Mouse (Mus musculus) liver, embryonic 15.5 days (tissue): Measurements from ENCODE around the gene Incenp. TPM values are rescaled to one million over a fixed set of nuclear protein-coding genes. Genes with fewer than 3 reads are reported as not detected.
"Not testable (repeated sequence)": the region's sequence is repeated elsewhere in the genome, so short reads cannot be mapped to it uniquely, and the experiment has no call there.

Experiments used
- ATAC-seq: fragments of 200-750 bp; cut with Nextera tagmentation; 2 replicates; pipeline ENCODE4 v1.8.0; 2017; ENCODE audit warnings: moderate number of reproducible peaks, mild to moderate bottlenecking, moderate library complexity; ENCODE audit not compliant: insufficient read depth
- H3K27ac ChIP-seq: fragments of 300-500 bp; sonication (generic); replicated peaks from 2 replicates; pipeline ENCODE4 v1.5.1; 2015; ENCODE audit warnings: mild to moderate bottlenecking, inconsistent platforms
- H3K27me3 ChIP-seq: fragments of 300-500 bp; sonication (generic); 2 replicates; pipeline ENCODE4 v1.6.1; 2015; ENCODE audit warnings: mild to moderate bottlenecking, inconsistent platforms
- H3K36me3 ChIP-seq: fragments of 300-500 bp; sonication (generic); replicated peaks from 2 replicates; pipeline ENCODE4 v1.6.1; 2015; ENCODE audit warnings: moderate library complexity, mild to moderate bottlenecking, inconsistent platforms
- H3K4me1 ChIP-seq: fragments of 300-500 bp; sonication (generic); replicated peaks from 2 replicates; pipeline ENCODE4 v1.6.1; 2015; ENCODE audit warnings: inconsistent platforms
- H3K4me2 ChIP-seq: fragments of 300-500 bp; sonication (generic); 2 replicates; pipeline ENCODE4 v1.6.1; 2015; ENCODE audit warnings: moderate library complexity, mild to moderate bottlenecking, inconsistent platforms
- H3K4me3 ChIP-seq: fragments of 300-500 bp; sonication (generic); replicated peaks from 2 replicates; pipeline ENCODE4 v1.5.1; 2015; ENCODE audit warnings: mild to moderate bottlenecking, inconsistent platforms
- H3K9ac ChIP-seq: fragments of 300-500 bp; sonication (generic); 2 replicates; pipeline ENCODE4 v1.6.1; 2015; ENCODE audit warnings: moderate library complexity, mild to moderate bottlenecking, inconsistent platforms
- H3K9me3 ChIP-seq: fragments of 300-500 bp; sonication (generic); replicated peaks from 2 replicates; pipeline ENCODE4 v1.6.1; 2016; ENCODE audit warnings: inconsistent platforms
- WGBS: fragments of 180-500 bp; shearing (Covaris S2); methylation state at CpG from one replicate; pipeline ENCODE4 v1.1.7; 2015; ENCODE audit warnings: mixed read lengths; ENCODE audit not compliant: insufficient replicate concordance; 5-methylcytosine and 5-hydroxymethylcytosine counted together
- polyA plus RNA-seq: library from polyadenylated mRNA; unstranded; fragments of >200 nt; fragmentation: Nextera tagmentation; extraction: Ambion mirVana; gene quantifications from 2 replicates; pipeline ENCODE4 v1.2.1, GENCODE M21; 2015

Gene Incenp
- polyA plus RNA-seq, 1 experiment from 2014 or later = 95.5 TPM

DNA sequence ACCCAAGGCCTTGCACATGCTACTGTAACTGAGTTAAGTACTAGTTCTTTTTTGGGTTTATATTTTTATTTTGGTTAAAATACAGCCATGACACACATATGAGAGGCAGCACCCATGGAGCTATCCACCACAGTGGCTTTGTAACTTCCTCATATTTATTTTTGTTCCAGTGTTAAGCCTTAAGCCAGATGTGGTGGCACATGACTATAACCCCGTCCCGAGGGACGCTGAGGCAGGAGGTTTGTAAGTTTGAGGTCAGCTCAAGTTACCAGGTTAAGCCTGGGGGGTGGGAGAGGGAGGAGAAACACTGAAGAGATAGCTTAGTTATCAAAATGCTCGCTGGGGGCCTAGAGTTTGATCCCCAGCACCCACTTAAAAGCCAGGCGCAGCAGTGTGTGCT is 37.2 kb upstream of the Incenp start:
- H3K9me3 ChIP-seq = no peaks in the 10 kb centered on the region
- H3K27ac ChIP-seq = peak overlapping the region; percentile 26; the same call in 1 of the 2 replicates
- 44% methylated on average over 5 of the region's 5 CpGs for WGBS
- H3K27me3 ChIP-seq = no peaks in the 10 kb centered on the region
- H3K4me3 ChIP-seq = no peak overlapping the region
- H3K9ac ChIP-seq = no peak overlapping the region
- ATAC-seq = no peak
- H3K36me3 ChIP-seq = no peaks in the 10 kb centered on the region
- H3K4me2 ChIP-seq = no peak overlapping the region
- H3K4me1 ChIP-seq = peaks cover 29% of the 10 kb centered on the region

DNA sequence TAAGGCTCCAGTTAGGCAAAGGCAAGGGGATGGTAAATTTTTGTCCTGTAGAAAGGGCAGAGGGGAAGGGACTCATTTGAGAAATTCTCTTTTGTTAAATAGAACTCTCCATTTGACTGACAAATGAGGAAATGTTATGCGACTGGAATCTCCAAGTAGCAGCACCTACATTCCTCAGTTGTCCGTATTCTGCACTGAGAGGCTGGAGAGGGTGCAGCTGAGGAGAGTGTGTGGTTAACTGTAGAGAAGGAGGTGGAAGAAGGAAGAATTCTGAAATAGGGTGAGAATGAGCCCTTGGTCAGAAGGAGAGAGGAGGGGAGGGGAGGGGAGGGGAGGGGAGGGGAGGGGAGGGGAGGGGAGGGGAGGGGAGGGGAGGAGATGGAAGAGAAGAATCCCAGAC is 34.6 kb upstream of the Incenp start:
- no peak overlapping the region for H3K9ac ChIP-seq
- H3K27ac ChIP-seq = no peak overlapping the region
- peaks cover 22% of the 10 kb centered on the region for H3K4me1 ChIP-seq
- H3K36me3 ChIP-seq = no peaks in the 10 kb centered on the region
- no peak for ATAC-seq
- H3K9me3 ChIP-seq = no peaks in the 10 kb centered on the region
- H3K4me3 ChIP-seq = no peak overlapping the region
- H3K27me3 ChIP-seq = no peaks in the 10 kb centered on the region
- WGBS = 59% methylated on average over 2 of the region's 2 CpGs
- no peak overlapping the region for H3K4me2 ChIP-seq

DNA sequence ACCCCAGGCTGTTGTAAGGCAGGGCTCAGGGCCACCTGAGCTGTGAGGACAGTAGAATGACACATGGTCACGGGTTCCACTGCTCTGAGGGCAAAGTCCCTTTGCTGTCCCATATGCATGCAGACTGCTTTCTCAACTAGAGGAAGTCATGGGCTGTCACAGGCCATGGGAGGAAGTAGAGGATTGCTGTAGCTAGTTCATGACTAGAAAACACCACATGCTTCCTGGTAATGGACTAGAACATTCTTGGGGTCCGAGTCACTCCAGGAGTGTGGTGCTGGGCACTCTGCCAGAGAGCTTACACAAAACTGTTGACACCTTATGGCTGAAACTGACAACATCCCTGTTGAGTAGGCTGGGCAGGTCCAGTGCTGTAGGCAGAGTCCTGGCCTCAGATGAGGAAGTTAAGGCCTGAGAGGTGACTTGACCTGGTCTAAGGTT is 31.8 kb upstream of the Incenp start:
- H3K9me3 ChIP-seq, H3K4me2 ChIP-seq, H3K9ac ChIP-seq, H3K4me3 ChIP-seq, H3K36me3 ChIP-seq, H3K4me1 ChIP-seq: not testable (repeated sequence)
- H3K27me3 ChIP-seq = peaks cover 13% of the 10 kb centered on the region; the same call in 1 of the 2 replicates
- peak overlapping the region; percentile 42; the same call in 1 of the 2 replicates for H3K27ac ChIP-seq
- ATAC-seq = peak; percentile 61
- WGBS = 31% methylated on average over 2 of the region's 2 CpGs

DNA sequence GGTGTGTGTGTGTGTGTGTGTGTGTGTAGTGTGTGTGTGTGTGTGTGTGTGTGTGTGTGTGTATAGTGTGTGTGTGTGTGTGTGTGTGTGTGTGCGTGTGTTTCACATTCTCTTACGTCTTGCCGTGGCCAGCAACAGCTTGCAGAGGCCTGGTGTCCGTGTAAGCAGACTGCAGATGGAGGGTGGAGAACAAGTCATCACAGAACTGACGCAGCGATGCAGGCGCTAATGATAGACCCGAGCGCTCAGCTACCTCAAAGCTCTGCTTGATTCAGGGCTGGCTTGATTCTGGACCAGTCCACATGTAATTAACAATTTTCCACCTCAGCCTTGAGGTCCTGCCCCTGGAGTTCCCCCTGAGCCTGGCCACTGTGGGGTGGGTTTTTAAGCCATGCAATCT is 28.7 kb upstream of the Incenp start:
- WGBS = 71% methylated on average over 9 of the region's 9 CpGs
- no peak for ATAC-seq

DNA sequence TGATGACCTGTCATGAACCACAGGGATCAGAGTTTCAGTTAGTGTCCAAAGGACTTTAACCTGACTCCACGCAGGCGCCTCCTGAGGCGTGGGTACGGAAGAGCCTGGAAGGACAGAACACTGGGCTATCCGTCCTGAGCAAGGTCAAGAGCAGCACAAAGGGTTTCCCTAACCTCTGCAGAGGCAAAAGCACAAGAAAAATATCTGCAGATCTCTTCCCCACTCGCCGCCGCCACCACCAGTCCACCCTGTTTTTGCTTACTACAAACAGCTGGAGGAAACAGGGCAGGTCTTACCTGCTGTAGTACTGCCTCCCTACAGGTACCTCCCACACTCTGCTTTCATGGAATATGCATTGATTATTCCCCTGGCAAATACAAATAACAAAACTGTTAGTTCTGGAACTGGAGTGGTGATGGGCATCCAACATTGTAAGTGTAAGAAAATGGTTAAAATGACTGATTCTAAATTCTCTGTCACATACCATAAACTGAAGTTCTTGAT is 25.5 kb upstream of the Incenp start:
- no peaks in the 10 kb centered on the region for H3K36me3 ChIP-seq
- peaks cover 17% of the 10 kb centered on the region; the same call in 1 of the 2 replicates for H3K27me3 ChIP-seq
- 59% methylated on average over 8 of the region's 8 CpGs for WGBS
- 0 out of 2 replicates have a peak overlapping the region, but pooled peaks have one; percentile 6 for H3K4me2 ChIP-seq
- H3K9ac ChIP-seq = no peak overlapping the region
- no peak overlapping the region for H3K4me3 ChIP-seq
- H3K4me1 ChIP-seq = peaks cover 36% of the 10 kb centered on the region
- no peak for ATAC-seq
- no peak overlapping the region for H3K27ac ChIP-seq
- no peaks in the 10 kb centered on the region for H3K9me3 ChIP-seq

More for the DNA sequence above, 28.7 kb upstream of the Incenp start:
- no peaks in the 10 kb centered on the region for H3K9me3 ChIP-seq
- H3K9ac ChIP-seq = no peak overlapping the region
- H3K27ac ChIP-seq = no peak overlapping the region
- H3K4me2 ChIP-seq = no peak overlapping the region
- peaks cover 22% of the 10 kb centered on the region for H3K4me1 ChIP-seq
- no peaks in the 10 kb centered on the region for H3K36me3 ChIP-seq
- H3K27me3 ChIP-seq = peaks cover 17% of the 10 kb centered on the region; the same call in 1 of the 2 replicates
- H3K4me3 ChIP-seq = no peak overlapping the region

DNA sequence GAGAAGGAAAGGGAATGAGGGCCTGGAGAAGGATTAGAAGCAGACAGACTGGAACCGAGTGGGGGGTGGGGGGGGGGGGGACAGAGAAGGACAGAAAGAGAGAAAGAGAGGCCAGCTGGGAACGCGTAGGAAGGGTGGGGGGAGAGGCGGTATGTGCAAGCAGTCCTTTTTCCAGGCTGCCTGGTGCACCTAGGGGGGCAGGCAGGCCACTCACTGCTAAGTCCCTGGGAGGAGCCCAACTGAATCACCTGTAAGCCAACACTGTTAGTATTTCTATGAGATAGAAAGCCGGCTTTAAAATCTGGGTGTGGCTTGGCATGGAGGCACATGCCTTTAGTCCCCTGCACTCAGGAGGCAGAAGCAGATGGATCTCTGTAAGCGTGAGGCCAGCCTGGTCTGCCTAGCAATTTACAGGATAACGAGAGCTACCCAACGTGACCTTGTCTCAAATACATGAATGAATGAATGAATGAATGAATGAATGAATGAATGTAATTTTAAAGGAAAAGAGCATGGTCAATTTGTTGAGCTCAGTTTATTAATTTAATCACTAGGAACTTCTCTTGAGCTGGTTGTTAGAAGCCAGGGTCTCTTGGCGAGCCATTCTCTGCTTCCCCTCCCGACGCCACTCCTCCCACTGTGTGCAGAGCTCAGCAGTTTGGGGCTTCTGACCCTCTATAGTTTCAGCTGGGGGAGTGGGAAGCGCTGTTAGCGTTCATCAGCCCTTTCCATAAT is 24.9 kb upstream of the Incenp start:
- ATAC-seq = no peak; the same call in 1 of the 2 replicates
- Histone ChIP-seq H3K4me3 (no peak overlapping the region), H3K4me2 (0 out of 2 replicates have a peak overlapping the region, but pooled peaks have one; percentile 6), H3K27ac (no peak overlapping the region), H3K27me3 (peaks cover 17% of the 10 kb centered on the region; the same call in 1 of the 2 replicates), H3K4me1 (peaks cover 36% of the 10 kb centered on the region), H3K9ac (no peak overlapping the region), H3K36me3 (no peaks in the 10 kb centered on the region), H3K9me3 (no peaks in the 10 kb centered on the region)
- 50% methylated on average over 12 of the region's 13 CpGs for WGBS

DNA sequence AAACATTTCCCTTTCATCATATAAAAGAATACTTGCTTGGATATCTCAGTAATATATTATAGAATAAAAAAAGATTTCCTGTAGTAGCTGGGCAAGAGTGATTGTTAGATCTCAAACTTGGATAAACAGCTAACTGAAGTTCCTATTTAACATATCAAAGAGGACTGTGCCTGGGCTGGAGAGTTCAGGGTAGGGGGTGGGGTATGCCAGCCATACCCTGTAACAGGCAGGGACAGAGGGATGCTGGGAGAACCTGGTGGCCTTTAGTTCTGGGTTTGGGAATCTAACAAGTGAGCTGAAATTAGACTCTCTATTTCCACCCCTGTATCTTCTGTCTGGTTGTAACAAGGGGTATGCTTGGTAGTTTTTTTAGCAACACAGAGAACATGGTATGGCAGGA is 23.7 kb upstream of the Incenp start:
- H3K4me3 ChIP-seq = no peak overlapping the region
- peaks cover 43% of the 10 kb centered on the region for H3K4me1 ChIP-seq
- no peaks in the 10 kb centered on the region for H3K36me3 ChIP-seq
- no peaks in the 10 kb centered on the region for H3K9me3 ChIP-seq
- H3K27ac ChIP-seq = no peak overlapping the region
- H3K9ac ChIP-seq = no peak overlapping the region
- H3K27me3 ChIP-seq = peaks cover 17% of the 10 kb centered on the region; the same call in 1 of the 2 replicates
- ATAC-seq = no peak
- no peak overlapping the region for H3K4me2 ChIP-seq

DNA sequence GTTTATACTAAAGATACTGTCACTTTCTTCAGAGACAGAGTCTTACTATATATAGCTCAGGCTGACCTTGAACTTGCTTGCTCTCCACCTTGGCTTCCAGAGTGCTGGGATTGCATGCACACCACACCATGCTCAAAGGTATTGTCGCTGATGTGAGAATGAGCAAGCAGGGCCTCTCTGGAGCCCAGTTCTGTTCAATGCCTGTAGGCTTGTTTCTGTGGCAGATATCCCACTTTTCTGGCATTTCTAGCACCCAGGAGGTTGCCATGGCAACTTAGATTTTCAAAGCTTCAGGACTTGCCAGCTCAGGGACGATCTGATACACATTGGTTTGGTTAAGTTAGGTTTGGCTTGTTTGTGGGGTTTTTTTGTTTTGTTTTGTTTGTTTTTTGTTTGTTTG is 22.9 kb upstream of the Incenp start:
- H3K27ac ChIP-seq = no peak overlapping the region
- H3K36me3 ChIP-seq = no peaks in the 10 kb centered on the region
- WGBS = 51% methylated on average over 2 of the region's 2 CpGs
- peaks cover 43% of the 10 kb centered on the region for H3K4me1 ChIP-seq
- H3K4me3 ChIP-seq = no peak overlapping the region
- H3K9ac ChIP-seq = no peak overlapping the region
- H3K9me3 ChIP-seq = no peaks in the 10 kb centered on the region
- H3K4me2 ChIP-seq = no peak overlapping the region
- no peak for ATAC-seq
- peaks cover 15% of the 10 kb centered on the region; the same call in 1 of the 2 replicates for H3K27me3 ChIP-seq

DNA sequence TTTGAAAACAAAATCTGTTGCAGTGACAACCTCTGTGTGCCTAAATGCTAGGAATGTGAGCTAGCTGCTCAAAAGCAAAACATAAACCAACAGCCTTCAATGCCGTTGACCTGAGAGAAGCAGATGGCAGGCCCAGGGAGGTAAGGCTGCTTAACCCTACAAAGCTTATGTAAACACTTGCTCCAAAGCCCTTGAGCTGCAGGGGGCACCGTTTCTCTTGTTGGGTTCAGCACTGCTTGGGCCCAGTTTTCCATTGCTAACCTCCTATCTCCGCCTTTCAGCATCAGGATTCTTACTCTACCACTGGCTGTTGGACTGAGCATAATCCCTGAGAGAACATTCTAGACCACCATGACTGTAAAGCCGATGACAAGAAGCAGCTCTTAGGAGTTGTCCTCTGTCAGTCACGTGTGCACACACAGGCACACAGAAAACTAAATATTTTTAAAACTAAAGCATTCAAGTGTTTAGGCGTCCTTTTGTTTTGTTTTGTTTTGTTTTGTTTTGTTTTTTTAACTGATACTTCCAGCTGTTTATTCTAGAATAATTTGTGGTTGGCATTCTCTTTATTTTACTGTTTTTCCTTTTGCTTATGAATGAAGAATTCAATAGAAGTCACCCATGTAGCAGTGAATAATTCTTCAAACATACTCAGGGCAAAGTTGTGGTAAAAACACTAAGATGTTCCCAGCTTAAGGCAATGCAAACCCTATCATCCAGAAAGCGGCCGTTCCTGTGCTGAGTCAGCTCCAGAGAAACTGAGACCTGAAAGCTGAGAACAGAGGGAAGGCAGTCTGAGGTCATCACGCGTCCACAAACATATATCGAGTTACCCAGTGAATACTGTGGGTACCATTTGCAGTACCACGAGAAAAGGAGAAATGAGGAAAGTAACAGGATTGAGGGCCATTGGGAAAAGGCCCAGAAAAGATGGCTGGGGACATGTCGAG is 21.8 kb upstream of the Incenp start:
- Histone ChIP-seq H3K4me3 (no peak overlapping the region), H3K9me3 (no peaks in the 10 kb centered on the region), H3K27ac (no peak overlapping the region), H3K4me1 (peaks cover 43% of the 10 kb centered on the region), H3K36me3 (no peaks in the 10 kb centered on the region), H3K4me2 (no peak overlapping the region), H3K27me3 (0 out of 2 replicates have a peak, but pooled peaks cover 4% of the 10 kb centered on the region), H3K9ac (no peak overlapping the region)
- ATAC-seq = 0 out of 2 replicates have a peak, but pooled peaks have one; percentile 23
- 54% methylated on average over 13 of the region's 13 CpGs for WGBS

DNA sequence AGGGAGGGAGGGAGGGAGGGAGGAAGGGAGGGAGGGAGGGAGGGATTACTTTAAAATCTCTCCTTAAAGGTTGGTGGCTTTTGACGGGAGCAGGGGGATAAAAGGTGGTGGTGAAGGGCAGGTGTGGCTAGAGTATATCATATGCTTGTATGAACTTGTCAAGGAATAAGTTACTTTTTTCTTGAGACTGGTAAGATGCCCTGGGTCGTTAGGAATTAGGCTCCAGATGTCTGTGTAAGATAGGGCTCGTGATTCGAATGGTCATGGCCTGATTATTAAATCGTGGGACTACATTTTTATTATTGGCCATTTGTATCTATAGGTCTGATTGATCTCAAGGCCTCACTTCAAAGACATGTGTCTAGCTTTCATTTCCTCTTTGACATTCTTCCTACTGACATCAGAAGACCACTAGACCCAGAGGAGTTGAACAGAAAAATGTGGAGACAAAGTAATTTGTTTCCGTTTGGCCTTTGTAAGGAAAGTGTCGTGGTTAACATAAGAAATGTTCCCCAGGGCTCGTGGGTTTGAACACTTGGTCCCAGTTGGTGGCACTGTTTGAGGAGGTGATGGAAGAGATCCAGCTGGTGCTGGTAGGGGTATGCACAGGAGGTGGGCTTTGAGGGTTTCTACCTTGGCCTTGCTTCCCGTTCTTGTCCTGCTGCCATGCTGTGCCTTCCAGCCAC is 19.0 kb upstream of the Incenp start:
- H3K9me3 ChIP-seq = no peaks in the 10 kb centered on the region
- H3K27me3 ChIP-seq = no peaks in the 10 kb centered on the region
- no peak overlapping the region for H3K27ac ChIP-seq
- H3K4me1 ChIP-seq = peaks cover 27% of the 10 kb centered on the region
- WGBS = 41% methylated on average over 9 of the region's 9 CpGs
- H3K9ac ChIP-seq = no peak overlapping the region
- ATAC-seq = no peak
- no peak overlapping the region for H3K4me2 ChIP-seq
- no peaks in the 10 kb centered on the region for H3K36me3 ChIP-seq
- no peak overlapping the region for H3K4me3 ChIP-seq
